Mouse (Mus musculus) midbrain, embryonic 12.5 days (tissue): ENCODE results near the gene Afap1. TPM values are rescaled to one million over a fixed set of nuclear protein-coding genes. Genes with fewer than 3 reads are reported as not detected.

Source experiments
- ATAC-seq: fragments of 200-750 bp; cut with Nextera tagmentation; 2 replicates; pipeline ENCODE4 v1.8.0; 2017; ENCODE audit warnings: low read depth, moderate TSS enrichment, moderate library complexity; ENCODE audit not compliant: low FRiP score
- H3K27ac ChIP-seq: fragments of 300-500 bp; sonication (generic); replicated peaks from 2 replicates; pipeline ENCODE4 v1.5.1; 2016; ENCODE audit warnings: mild to moderate bottlenecking
- H3K27me3 ChIP-seq: fragments of 300-500 bp; sonication (generic); 2 replicates; pipeline ENCODE4 v1.6.1; 2016; ENCODE audit warnings: mild to moderate bottlenecking
- H3K36me3 ChIP-seq: fragments of 300-500 bp; sonication (generic); 2 replicates; pipeline ENCODE4 v1.6.1; 2016
- H3K4me1 ChIP-seq: fragments of 300-500 bp; sonication (generic); 2 replicates; pipeline ENCODE4 v1.6.1; 2016
- H3K4me2 ChIP-seq: fragments of 300-500 bp; sonication (generic); replicated peaks from 2 replicates; pipeline ENCODE4 v1.6.1; 2016; ENCODE audit warnings: mild to moderate bottlenecking, moderate library complexity
- H3K4me3 ChIP-seq: fragments of 300-500 bp; sonication (generic); 2 replicates; pipeline ENCODE4 v1.5.1; 2016; ENCODE audit warnings: mild to moderate bottlenecking
- H3K9ac ChIP-seq: fragments of 300-500 bp; sonication (generic); replicated peaks from 2 replicates; pipeline ENCODE4 v1.6.1; 2016; ENCODE audit warnings: mild to moderate bottlenecking, moderate library complexity
- H3K9me3 ChIP-seq: fragments of 300-500 bp; sonication (generic); 2 replicates; pipeline ENCODE4 v1.6.1; 2016; ENCODE audit warnings: mild to moderate bottlenecking
- WGBS: fragments of 180-500 bp; shearing (Covaris S2); methylation state at CpG from one replicate; pipeline ENCODE4 v1.1.7; 2016; 5-methylcytosine and 5-hydroxymethylcytosine counted together
- polyA plus RNA-seq: library from polyadenylated mRNA; unstranded; fragments of >200 nt; fragmentation: Nextera tagmentation; extraction: Ambion mirVana; gene quantifications from 2 replicates; pipeline ENCODE4 v1.2.1, GENCODE M21; 2016

Gene Afap1
- polyA plus RNA-seq, 1 experiment from 2014 or later = 60.7 TPM

DNA sequence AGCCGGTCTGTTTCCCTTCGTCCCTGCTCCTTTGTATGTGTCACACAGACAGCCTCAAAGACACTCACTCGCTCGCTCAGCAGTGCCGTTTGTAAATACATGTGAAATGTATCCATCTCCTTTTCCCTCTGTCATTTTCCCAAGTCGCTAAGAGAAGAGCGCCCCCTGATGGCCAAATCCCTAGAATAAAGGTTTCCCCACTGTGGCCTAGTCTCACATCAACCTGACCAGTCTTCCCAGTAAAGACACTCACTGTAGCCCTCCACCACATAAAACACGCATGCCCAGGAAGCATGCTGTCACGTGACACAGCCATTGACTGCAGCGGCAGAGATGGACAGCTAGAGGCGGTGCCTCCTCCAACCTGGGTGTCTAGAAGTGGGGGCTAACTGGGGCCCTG, 8.9 kb upstream of the Afap1 start:
- 39% methylated on average over 11 of the region's 11 CpGs for WGBS
- H3K4me2 ChIP-seq = no peak overlapping the region
- no peaks in the 10 kb centered on the region for H3K9me3 ChIP-seq
- no peak overlapping the region for H3K4me3 ChIP-seq
- 0 out of 2 replicates have a peak, but pooled peaks cover 3% of the 10 kb centered on the region for H3K4me1 ChIP-seq
- H3K27me3 ChIP-seq = no peaks in the 10 kb centered on the region; the same call in 1 of the 2 replicates
- no peak; the same call in 1 of the 2 replicates for ATAC-seq
- no peak overlapping the region for H3K27ac ChIP-seq
- H3K36me3 ChIP-seq = no peaks in the 10 kb centered on the region
- H3K9ac ChIP-seq = no peak overlapping the region

- WGBS = 89% methylated on average over 5 of the region's 5 CpGs
- no peak for ATAC-seq
Measured at GRCm38 (mm10) chr5:35884689-35885088, 8.4 kb upstream of the Afap1 start.

GRCm38 (mm10) chr5:35888959-35889358, 4.2 kb upstream of the Afap1 start:
- ATAC-seq = no peak
- Histone ChIP-seq H3K4me2 (no peak overlapping the region), H3K9ac (no peak overlapping the region), H3K4me1 (peaks cover under 1% of the 10 kb centered on the region; the same call in 1 of the 2 replicates), H3K4me3 (no peak overlapping the region), H3K9me3 (no peaks in the 10 kb centered on the region), H3K27ac (no peak overlapping the region), H3K27me3 (peaks cover 18% of the 10 kb centered on the region), H3K36me3 (no peaks in the 10 kb centered on the region)
- WGBS = 44% methylated on average over 9 of the region's 9 CpGs

More at GRCm38 (mm10) chr5:35884689-35885088, 8.4 kb upstream of the Afap1 start:
- no peak overlapping the region for H3K4me2 ChIP-seq
- H3K9ac ChIP-seq = no peak overlapping the region
- no peaks in the 10 kb centered on the region for H3K36me3 ChIP-seq
- H3K4me3 ChIP-seq = no peak overlapping the region
- H3K27ac ChIP-seq = no peak overlapping the region
- H3K9me3 ChIP-seq = no peaks in the 10 kb centered on the region
- H3K4me1 ChIP-seq = 0 out of 2 replicates have a peak, but pooled peaks cover 3% of the 10 kb centered on the region
- H3K27me3 ChIP-seq = no peaks in the 10 kb centered on the region; the same call in 1 of the 2 replicates

GRCm38 (mm10) chr5:35889641-35890040, 3.5 kb upstream of the Afap1 start:
- Histone ChIP-seq H3K27me3 (peaks cover 20% of the 10 kb centered on the region), H3K9ac (no peak overlapping the region), H3K36me3 (no peaks in the 10 kb centered on the region), H3K27ac (no peak overlapping the region), H3K4me1 (peaks cover 7% of the 10 kb centered on the region; the same call in 1 of the 2 replicates), H3K4me2 (no peak overlapping the region), H3K9me3 (no peaks in the 10 kb centered on the region), H3K4me3 (no peak overlapping the region)
- WGBS = 53% methylated on average over 2 of the region's 2 CpGs
- no peak for ATAC-seq

- peaks cover 20% of the 10 kb centered on the region for H3K4me1 ChIP-seq
- H3K9ac ChIP-seq = no peak overlapping the region
- no peak overlapping the region for H3K4me2 ChIP-seq
- WGBS = 95% methylated on average over 13 of the region's 13 CpGs
- H3K27ac ChIP-seq = no peak overlapping the region
- H3K27me3 ChIP-seq = peaks cover 22% of the 10 kb centered on the region
- H3K9me3 ChIP-seq = no peaks in the 10 kb centered on the region
- no peak overlapping the region for H3K4me3 ChIP-seq
- ATAC-seq = no peak
- H3K36me3 ChIP-seq = no peaks in the 10 kb centered on the region
Measured at GRCm38 (mm10) chr5:35890985-35891730, 2.0 kb upstream of the Afap1 start.

- peaks cover 32% of the 10 kb centered on the region for H3K4me1 ChIP-seq
- no peaks in the 10 kb centered on the region for H3K36me3 ChIP-seq
- no peak overlapping the region for H3K4me2 ChIP-seq
- no peak for ATAC-seq
- WGBS = 86% methylated on average over 3 of the region's 3 CpGs
- H3K27ac ChIP-seq = no peak overlapping the region
- no peak overlapping the region for H3K4me3 ChIP-seq
- peaks cover 22% of the 10 kb centered on the region for H3K27me3 ChIP-seq
- H3K9ac ChIP-seq = no peak overlapping the region
- no peaks in the 10 kb centered on the region for H3K9me3 ChIP-seq
Measured at GRCm38 (mm10) chr5:35892363-35892762, 756 bp upstream of the Afap1 start.

GRCm38 (mm10) chr5:35893805-35894260, 714 bp downstream of the Afap1 start:
- Histone ChIP-seq H3K4me1 (peaks cover 39% of the 10 kb centered on the region), H3K36me3 (no peaks in the 10 kb centered on the region), H3K4me2 (peak overlapping the region; percentile 93), H3K9ac (peak overlapping the region; percentile 95), H3K9me3 (no peaks in the 10 kb centered on the region), H3K4me3 (peak overlapping the region; percentile 84), H3K27ac (peak overlapping the region; percentile 83), H3K27me3 (peaks cover 22% of the 10 kb centered on the region)
- whole genome bisulfite sequencing = 1% methylated on average over 21 of the region's 21 CpGs
- ATAC-seq = peak; percentile 48

- Histone ChIP-seq H3K27me3 (peaks cover 22% of the 10 kb centered on the region), H3K27ac (peak overlapping the region; percentile 83; the same call in 1 of the 2 replicates), H3K9ac (peak overlapping the region; percentile 95), H3K4me3 (peak overlapping the region; percentile 84), H3K36me3 (no peaks in the 10 kb centered on the region), H3K4me1 (peaks cover 41% of the 10 kb centered on the region), H3K4me2 (peak overlapping the region; percentile 93), H3K9me3 (no peaks in the 10 kb centered on the region)
- no peak for ATAC-seq
- WGBS = 8% methylated on average over 30 of the region's 30 CpGs
Measured at GRCm38 (mm10) chr5:35894295-35895047, 1.4 kb downstream of the Afap1 start.

GRCm38 (mm10) chr5:35895926-35896325, 2.8 kb downstream of the Afap1 start:
- H3K27me3 ChIP-seq = peaks cover 19% of the 10 kb centered on the region
- H3K4me2 ChIP-seq = peak overlapping the region; percentile 93
- 92% methylated on average over 4 of the region's 4 CpGs for WGBS
- no peak overlapping the region for H3K9ac ChIP-seq
- peak overlapping the region; percentile 84; the same call in 1 of the 2 replicates for H3K4me3 ChIP-seq
- H3K36me3 ChIP-seq = no peaks in the 10 kb centered on the region
- peaks cover 56% of the 10 kb centered on the region for H3K4me1 ChIP-seq
- no peaks in the 10 kb centered on the region for H3K9me3 ChIP-seq
- ATAC-seq = no peak
- H3K27ac ChIP-seq = no peak overlapping the region

- Histone ChIP-seq H3K4me1 (peaks cover 62% of the 10 kb centered on the region), H3K27ac (no peak overlapping the region), H3K9ac (no peak overlapping the region), H3K9me3 (no peaks in the 10 kb centered on the region), H3K4me2 (0 out of 2 replicates have a peak overlapping the region, but pooled peaks have one; percentile 93), H3K36me3 (no peaks in the 10 kb centered on the region), H3K27me3 (peaks cover 14% of the 10 kb centered on the region), H3K4me3 (no peak overlapping the region)
- 77% methylated on average over 4 of the region's 4 CpGs for WGBS
- ATAC-seq = no peak
Measured at GRCm38 (mm10) chr5:35896556-35896955, 3.4 kb downstream of the Afap1 start.

GRCm38 (mm10) chr5:35897147-35897546, 4.0 kb downstream of the Afap1 start:
- H3K27me3 ChIP-seq = peaks cover 8% of the 10 kb centered on the region
- H3K4me1 ChIP-seq = peaks cover 62% of the 10 kb centered on the region
- no peak for ATAC-seq
- 82% methylated on average over 4 of the region's 4 CpGs for WGBS
- H3K4me3 ChIP-seq = no peak overlapping the region
- H3K4me2 ChIP-seq = 0 out of 2 replicates have a peak overlapping the region, but pooled peaks have one; percentile 93
- H3K9me3 ChIP-seq = no peaks in the 10 kb centered on the region
- H3K36me3 ChIP-seq = no peaks in the 10 kb centered on the region
- no peak overlapping the region for H3K27ac ChIP-seq
- H3K9ac ChIP-seq = no peak overlapping the region

DNA sequence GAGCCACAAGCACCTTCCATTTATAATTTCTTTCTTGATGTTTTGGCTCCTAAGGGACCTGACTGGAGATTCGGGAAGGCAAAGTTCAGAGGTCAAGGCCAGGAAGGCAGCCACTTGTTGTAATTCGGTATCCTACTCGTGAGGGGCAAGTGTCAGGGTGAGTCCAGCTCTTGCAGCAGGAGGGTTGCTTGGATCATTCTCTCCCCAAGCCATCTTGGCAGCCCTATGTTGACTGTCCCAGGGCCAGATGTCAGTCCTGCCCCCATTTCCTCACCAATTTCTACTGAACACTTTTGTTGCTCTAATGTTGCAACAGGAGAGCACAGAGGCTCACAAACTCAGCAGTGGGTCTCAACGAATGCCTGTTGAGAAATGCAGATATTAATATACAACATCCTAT, 5.0 kb downstream of the Afap1 start:
- 0 out of 2 replicates have a peak, but pooled peaks cover 3% of the 10 kb centered on the region for H3K27me3 ChIP-seq
- no peak overlapping the region for H3K27ac ChIP-seq
- no peaks in the 10 kb centered on the region for H3K9me3 ChIP-seq
- H3K4me1 ChIP-seq = peaks cover 65% of the 10 kb centered on the region
- no peaks in the 10 kb centered on the region for H3K36me3 ChIP-seq
- WGBS = 56% methylated on average over 4 of the region's 4 CpGs
- no peak overlapping the region for H3K4me2 ChIP-seq
- H3K9ac ChIP-seq = no peak overlapping the region
- no peak overlapping the region for H3K4me3 ChIP-seq
- no peak for ATAC-seq
